7 mouse cellular contexts compared by ENCODE assay signal in genomic region chr12:113994284-113994683, GRCm38 (mm10).
A peak's percentile ranks its signal among the peaks of the same experiment; 100 is the strongest.
DNase-seq lines count a peak whose midpoint lies in the region; ATAC-seq lines count a peak whose summit lies in the region.

No protein-coding gene starts in this region.

- peak; percentile 10 to 11 for DNase-seq in B cell, adult 2 months
- DNase-seq in T-cell, adult 2 months (ENCODE audit: low spot score): peak; percentile 89
- peak; percentile 58 to 65 for DNase-seq in spleen, postnatal 36 days (ENCODE audit: low spot score in 2 of 2)
- peak; percentile 68 to 73 for DNase-seq in thymus, postnatal 10 days (ENCODE audit: low spot score in 2 of 2)

- ATAC-seq in granulocyte monocyte progenitor cell, adult 5-6 weeks (replicated peaks; ENCODE audit: poor library complexity, severe bottlenecking): peak; percentile 63
- peak; percentile 95 for ATAC-seq in inflammation-experienced regulatory T-cells, adult 6 months
- ATAC-seq in megakaryocyte progenitor cell, adult 5-6 weeks (replicated peaks; ENCODE audit: poor library complexity): peak; percentile 55

Comparison
In these comparisons a context has a peak if more than half of its experiments do, and no peak if none do; other contexts are left out.
1. Peak in every context shown above with its lines: DNase-seq and ATAC-seq.
2. DNase-seq: peak in every context shown above with its lines; median percentile 89 in T-cell, adult 2 months; 70 in thymus, postnatal 10 days; 62 in spleen, postnatal 36 days; 10 in B cell, adult 2 months.